Mouse (Mus musculus): ENCODE data around the gene Ube2g1.
"Not testable (repeated sequence)": the region's sequence is repeated elsewhere in the genome, so short reads cannot be mapped to it uniquely, and the experiment has no call there.

The Ube2g1 gene

GRCm38 (mm10) chr11:72692353-72692752 lies 85.3 kb downstream of the Ube2g1 start:
- DNase-seq (ENCODE audit: low spot score in 2 of 2): no peak

GRCm38 (mm10) chr11:72695025-72695424 lies 87.9 kb downstream of the Ube2g1 start:
- DNase-seq (ENCODE audit: low spot score in 2 of 2): no peak

GRCm38 (mm10) chr11:72696368-72696971 lies 89.4 kb downstream of the Ube2g1 start:
- DNase-seq (ENCODE audit: low spot score in 2 of 2): no peak

- no peak for DNase-seq (ENCODE audit: low spot score in 2 of 2)
These were observed 90.2 kb downstream of the Ube2g1 start for GRCm38 (mm10) chr11:72697323-72697722.

- not testable (repeated sequence) for DNase-seq (ENCODE audit: low spot score in 2 of 2)
These were observed 98.0 kb downstream of the Ube2g1 start for GRCm38 (mm10) chr11:72705111-72705510.

- no peak for DNase-seq (ENCODE audit: low spot score in 2 of 2)
These were observed 105.6 kb downstream of the Ube2g1 start for GRCm38 (mm10) chr11:72712721-72713120.

- no peak for DNase-seq (ENCODE audit: low spot score in 2 of 2)
These were observed 111.1 kb downstream of the Ube2g1 start for GRCm38 (mm10) chr11:72718161-72718560.

- no peak for DNase-seq (ENCODE audit: low spot score in 2 of 2)
These were observed 116.1 kb downstream of the Ube2g1 start for GRCm38 (mm10) chr11:72723165-72723564.

GRCm38 (mm10) chr11:72723871-72724270 lies 116.8 kb downstream of the Ube2g1 start:
- no peak for DNase-seq (ENCODE audit: low spot score in 2 of 2)

- DNase-seq (ENCODE audit: low spot score in 2 of 2): no peak
These were observed 118.9 kb downstream of the Ube2g1 start for GRCm38 (mm10) chr11:72726023-72726422.

GRCm38 (mm10) chr11:72733736-72734135 lies 126.7 kb downstream of the Ube2g1 start:
- DNase-seq (ENCODE audit: low spot score in 2 of 2): no peak

- DNase-seq (ENCODE audit: low spot score in 2 of 2): peak; percentile 78
These were observed 127.9 kb downstream of the Ube2g1 start for GRCm38 (mm10) chr11:72734840-72735518.

GRCm38 (mm10) chr11:72735519-72735860 lies 128.4 kb downstream of the Ube2g1 start:
- DNase-seq (ENCODE audit: low spot score in 2 of 2): peak in 1 of 2 experiments; percentile 15
